ENCODE assay signal across 20 mouse cellular contexts in the genomic region with DNA sequence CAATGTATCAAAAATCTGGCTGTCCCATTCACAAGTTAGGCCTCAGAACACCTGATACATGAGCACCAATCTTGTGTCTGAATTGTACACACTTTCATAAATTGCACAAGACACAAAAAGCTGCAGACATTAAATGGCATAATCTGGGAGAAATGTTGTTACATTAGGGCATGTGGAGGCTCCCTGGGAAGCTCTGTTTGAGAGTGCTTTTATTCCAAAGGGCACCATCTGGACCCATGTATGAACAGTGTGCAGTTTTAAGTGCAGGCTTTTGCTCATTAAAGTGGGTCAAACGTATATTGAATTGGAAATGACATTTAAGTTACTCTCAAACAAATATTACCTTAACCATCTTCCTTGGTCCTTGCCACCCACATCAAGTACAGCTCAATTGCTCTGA.
DNase-seq lines count a peak whose midpoint lies in the region; ATAC-seq lines count a peak whose summit lies in the region.
"Had no signal": no experiment of that assay in that cellular context is flagged by ENCODE, and none has a peak within 500 bp of the region (broad histone marks: within the 10 kb centered on the region; RNA-seq: fewer than 3 reads in every experiment).

No protein-coding gene starts in this region.

- no peak for ATAC-seq in granulocyte monocyte progenitor cell, adult 5-6 weeks (replicated peaks; ENCODE audit: poor library complexity, severe bottlenecking)
- ATAC-seq: forebrain, postnatal 0 days; hindbrain, postnatal 0 days; intestine, embryonic 15.5 days; midbrain, embryonic 15.5 days had no signal

- DNase-seq in heart, adult 11 months, result peak; percentile 12
- DNase-seq in heart, postnatal 4 days, result no peak
- DNase-seq in cerebellum, adult 11-12 months, result peak; percentile 29
- DNase-seq in cerebellum, adult 9-10 months, result peak; percentile 66
- DNase-seq in adrenal gland, postnatal 10 days, result no peak
- no peak for DNase-seq in kidney, postnatal 4 days
- DNase-seq: B cell, adult 2 months; forebrain, postnatal 0 days; gastrocnemius, postnatal 10 days; kidney, adult 2 months; kidney, postnatal 36 days; layer of hippocampus, postnatal 36 days; retina, postnatal 1 day; right cerebral cortex, postnatal 25 days; spleen, adult 18-20 months; thymus, postnatal 25 days had no signal

Comparison
In these comparisons a context has a peak if more than half of its experiments do, and no peak if none do; other contexts are left out.
1. DNase-seq: peak in heart, adult 11 months (single experiment), cerebellum, adult 11-12 months (single experiment) and cerebellum, adult 9-10 months (single experiment); none in heart, postnatal 4 days (single experiment), adrenal gland, postnatal 10 days (single experiment) and kidney, postnatal 4 days (0 of 2).